Mouse (Mus musculus) right cerebral cortex, postnatal 4 days (tissue): ENCODE data around the gene Atg4a-ps.

ENCODE experiments used
- DNase-seq: peaks from one replicate; pipeline ENCODE4 v3.0.0-alpha.2; 2022

Gene Atg4a-ps

DNA sequence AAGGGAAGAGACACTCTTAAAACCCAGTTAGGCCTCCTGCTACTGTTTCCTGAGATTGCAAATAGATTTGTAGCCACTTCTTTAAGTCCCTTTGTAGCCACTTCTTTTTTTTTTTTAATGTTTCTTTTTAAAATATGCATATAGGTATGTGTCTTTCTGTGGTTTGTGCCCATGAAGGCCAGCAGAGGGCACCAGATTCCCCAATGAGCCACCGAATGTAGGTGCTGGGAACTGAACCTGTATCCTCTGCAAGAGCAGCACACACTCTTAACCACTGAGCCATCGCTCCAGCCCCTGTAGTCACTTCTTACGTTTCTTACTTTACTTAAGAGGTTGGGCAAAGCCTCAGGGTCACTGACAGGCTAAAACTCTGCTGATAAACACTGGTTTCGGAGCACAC is 19.4 kb downstream of the Atg4a-ps start:
- DNase-seq, result no peak

DNA sequence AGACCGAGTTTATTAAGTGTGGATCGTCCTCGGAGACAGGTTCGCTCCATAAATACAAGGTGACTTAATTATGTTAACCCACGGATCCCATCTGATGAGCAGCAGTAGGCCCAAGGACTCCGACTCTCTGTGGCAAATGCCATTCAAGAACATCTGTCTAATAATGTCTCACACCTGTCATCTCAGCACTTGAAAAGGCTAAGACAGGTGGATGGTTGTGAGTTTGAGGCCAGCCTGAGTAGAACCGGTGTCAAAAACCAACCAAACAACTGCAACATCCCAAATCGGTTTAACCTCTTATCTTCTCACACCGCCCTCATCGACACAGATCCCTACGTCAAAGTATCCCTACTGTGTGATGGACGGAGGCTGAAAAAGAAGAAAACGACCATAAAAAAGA is 20.7 kb downstream of the Atg4a-ps start:
- no peak for DNase-seq

DNA sequence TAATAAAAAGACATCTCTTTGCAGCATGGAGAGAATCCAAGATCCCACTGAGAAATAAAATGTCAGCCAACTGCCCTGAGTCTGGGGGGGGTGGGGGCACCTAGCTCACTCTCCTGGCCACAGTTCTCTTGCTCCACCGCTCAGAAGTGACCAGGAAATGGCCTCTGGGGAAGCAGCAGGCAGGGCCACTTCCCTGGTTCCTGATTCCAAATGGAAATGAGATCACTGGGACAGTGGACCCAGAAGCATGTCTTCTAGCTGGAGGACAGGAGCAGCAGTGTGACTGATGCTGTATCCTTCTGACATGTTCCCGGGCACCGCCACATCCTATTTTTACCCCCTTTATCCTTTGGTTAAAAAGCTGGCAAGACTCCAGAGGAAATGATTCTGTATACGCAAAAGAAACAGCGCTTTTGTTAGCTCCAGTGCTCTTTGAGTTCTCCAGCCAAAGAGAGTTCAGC is 21.2 kb downstream of the Atg4a-ps start:
- no peak for DNase-seq

DNA sequence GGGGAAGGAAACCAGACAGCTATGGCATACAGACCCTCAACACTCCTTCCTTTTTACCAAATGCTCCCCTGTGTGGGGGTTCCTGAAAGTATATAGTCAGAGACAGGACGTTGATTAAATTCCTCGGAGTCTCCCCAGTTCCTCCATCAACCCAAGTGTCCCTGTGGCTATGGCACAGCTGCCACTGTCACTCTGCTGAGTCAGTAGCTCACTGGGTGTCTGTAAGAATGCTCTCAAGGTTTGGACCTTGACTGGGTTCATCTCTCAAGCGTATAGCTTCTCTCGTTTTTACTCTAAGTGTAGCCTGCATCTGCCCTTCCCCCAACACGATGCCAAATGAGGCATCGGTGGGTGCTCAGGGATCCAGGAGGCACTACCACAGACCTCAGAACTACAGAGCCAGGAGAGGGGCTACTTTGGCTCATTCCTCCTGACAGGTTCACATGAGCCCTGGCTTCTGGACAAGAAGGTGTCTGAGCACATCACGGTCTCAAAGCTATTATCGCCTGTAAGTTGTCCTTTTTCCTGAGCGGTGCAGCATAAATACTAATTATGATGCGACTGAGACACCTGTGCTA is 21.9 kb downstream of the Atg4a-ps start:
- DNase-seq, result no peak

DNA sequence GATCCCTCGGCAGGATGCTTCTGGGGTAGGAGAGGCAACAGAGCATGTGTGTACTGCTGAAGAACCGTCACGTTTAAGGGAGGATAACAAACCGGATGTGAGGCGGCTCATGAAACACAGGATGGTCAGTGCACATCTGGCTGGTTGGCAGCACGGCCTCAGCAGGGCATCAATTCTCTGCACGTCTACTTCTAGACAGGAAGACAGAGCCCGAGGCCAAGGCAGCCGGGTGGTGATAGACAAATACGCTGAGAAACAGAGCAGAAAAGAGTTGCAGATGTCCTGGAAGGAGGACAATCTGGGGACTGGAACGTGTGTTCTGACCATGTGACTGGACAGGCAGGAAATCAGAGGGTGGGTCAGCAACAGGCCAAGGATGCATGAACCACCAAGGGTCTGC is 25.8 kb downstream of the Atg4a-ps start:
- no peak for DNase-seq

DNA sequence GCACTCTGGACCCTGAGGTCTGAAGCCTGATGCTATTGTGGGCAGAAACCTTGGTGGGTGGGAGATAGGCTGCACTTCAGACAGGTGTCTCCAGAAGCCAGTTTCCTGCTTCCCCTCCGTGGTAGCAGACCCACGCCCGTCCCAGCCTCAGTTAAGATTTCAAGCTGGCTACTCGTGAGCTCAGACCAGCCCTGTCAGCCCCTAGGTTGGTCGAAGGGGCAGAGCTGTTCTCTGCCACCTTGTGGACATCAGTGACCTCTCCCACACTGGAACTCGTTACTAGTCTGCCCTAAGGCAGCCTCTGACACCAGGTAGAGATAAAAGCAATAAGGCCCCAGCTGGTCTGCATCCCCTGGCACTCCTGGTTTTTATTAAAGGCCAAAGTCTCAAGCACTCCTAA is 28.9 kb downstream of the Atg4a-ps start:
- no peak for DNase-seq

DNA sequence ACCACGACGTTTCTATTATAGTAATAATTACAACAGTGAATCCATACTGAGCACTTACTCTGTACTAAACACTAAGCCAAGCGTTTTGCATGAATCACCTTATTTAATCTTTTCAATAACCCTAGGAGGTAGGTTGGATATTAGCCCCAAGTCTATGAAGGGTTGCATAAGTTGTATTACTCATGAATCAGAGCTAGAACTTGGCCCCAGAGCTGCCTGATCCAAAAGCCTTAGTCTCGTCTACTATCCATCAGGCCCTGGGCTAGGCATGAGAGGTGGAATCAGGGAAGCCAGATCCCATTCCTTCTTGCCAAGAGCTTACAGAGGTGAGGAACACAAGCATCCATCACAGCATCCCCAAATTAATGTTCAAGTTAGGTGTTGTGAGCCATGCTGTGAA is 30.2 kb downstream of the Atg4a-ps start:
- DNase-seq, result no peak

DNA sequence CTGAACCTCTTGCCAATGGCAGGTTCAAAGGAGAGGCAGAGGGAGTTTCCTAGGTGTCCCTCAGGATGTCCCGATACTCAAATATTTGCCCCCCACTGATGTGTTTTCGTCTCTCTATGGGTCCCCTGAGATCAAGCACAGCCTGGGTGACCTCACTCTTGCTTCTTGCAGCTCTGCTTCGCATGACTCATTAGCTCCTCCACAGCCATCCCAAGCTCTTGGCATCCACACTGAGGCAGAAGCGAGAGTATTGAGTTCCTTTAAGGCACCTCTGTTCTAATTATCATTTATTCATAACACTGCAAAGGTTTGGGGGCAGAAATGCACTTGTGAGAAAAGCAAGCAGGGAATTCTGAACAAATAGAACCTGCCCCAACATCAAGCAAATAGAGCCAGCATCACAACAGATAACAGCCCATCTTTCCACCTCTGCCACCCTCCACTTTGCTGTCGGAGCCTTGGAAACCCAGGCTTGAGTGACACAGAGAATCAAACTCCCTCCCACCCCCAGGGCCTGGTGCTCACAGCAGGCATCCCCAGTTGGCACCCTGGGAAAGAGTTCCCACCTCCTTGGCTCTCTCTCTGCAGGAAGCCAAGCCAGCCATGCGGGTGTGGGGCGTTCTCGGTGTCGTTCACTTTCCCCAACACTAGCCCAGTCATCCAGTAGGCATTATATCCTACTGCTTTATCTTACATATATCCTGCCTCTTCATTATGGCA is 33.1 kb downstream of the Atg4a-ps start:
- DNase-seq, result no peak

DNA sequence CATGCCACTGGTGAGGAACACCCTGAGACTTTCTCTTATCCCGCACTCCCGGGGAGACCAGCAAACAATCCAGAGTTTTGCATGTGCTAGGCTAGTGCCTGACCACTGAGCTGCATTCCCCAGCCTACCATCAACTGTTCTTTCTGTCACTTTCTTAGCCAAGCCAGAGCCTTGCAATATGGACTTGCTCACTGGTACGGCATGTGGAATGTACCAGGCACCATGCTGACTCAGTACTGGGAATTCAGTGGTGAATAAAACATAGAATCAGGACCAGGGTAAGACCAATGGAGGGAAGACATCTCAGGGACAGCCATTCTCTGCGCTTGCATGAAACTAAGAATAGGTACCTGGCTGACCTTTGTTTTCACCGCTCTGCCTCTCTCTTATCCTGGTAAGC is 35.6 kb downstream of the Atg4a-ps start:
- DNase-seq, result no peak

DNA sequence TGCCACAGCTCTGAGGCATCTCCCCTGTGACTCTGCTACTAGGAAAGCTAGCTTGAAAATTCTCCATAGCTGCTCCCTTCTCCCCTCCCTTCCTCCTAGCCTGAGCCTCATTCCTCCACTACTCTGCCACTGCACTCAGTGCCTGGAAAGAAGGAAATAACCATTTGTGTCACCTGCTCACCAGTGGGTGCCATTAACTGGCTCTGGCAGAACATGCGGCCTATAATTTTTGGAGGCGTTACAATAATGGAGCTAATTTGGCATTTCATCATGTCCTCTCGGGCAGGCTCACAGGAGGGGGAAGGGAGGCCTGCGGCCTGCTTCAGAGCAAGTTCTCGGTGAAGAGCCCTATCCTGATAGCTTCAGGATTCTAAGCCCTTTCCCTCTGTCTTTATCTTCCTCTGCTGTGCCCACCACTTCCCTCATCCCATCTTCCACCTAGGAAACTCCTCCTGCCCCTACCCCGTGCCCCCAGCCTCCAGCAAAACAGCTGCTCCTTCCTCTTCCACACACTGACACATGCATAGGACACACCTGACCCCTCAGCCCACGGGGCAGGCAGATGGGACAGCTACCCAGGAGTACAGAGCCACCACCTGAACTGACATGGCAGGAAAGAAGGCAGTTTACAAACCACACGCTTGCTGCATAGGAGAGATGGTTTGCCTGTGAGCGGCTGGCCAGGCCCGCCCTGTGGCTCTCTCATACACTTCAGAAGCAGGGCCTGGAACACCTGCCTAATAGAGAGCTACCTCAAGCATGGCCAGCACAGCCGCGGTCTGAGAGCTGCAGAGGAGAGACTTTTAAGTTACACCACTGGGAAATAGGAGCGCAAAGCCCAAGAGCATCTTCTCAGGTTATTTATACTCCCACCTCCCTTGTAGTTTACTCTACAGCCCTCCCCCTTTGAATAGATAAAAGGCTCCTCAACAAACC is 38.9 kb downstream of the Atg4a-ps start:
- no peak for DNase-seq

DNA sequence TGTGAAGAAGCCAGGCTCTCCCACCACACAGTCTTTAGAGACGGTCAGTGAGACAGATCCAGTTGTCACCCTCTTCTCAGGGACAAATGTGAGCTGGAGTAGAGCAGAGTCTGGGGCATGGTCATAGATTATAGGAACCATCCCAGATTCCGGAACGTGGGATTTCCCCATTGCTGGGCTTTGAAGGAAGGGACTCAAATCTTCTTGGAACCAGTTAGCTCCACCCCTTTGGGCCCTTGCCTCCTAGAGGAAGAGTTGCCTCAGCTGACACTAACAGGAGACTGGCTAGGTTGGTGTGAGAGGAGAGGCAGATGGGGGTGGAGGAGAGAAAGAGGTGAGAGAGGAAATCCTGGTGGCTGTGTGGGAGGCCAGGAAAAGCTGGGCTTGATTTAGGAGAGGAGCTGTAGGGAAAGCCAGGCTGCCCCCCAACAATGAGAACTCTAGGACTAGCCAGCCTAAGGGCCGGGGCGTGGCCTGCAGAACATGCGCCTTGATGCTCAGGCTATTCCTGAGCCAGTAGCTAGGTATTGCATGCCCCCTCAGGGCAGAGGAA is 39.7 kb downstream of the Atg4a-ps start:
- no peak for DNase-seq

DNA sequence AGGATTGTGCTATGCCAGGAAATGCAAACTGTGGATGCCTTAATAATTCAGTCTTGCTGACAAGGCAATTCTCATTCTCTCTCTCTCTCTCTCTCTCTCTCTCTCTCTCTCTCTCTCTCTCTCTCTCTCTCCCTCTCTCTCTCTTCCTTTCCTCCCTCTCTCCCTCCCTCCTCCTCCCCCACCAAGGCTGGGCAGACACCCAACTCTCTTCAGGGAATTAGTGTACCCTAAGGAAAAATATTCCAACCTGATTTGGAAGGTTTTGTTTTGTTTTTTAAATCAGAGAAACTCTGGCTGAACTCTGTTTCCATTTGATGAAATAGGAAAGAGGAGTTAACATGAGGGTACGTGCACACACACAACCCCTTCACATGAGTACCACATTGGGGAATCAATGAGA is 44.3 kb downstream of the Atg4a-ps start:
- DNase-seq, result peak; percentile 18

DNA sequence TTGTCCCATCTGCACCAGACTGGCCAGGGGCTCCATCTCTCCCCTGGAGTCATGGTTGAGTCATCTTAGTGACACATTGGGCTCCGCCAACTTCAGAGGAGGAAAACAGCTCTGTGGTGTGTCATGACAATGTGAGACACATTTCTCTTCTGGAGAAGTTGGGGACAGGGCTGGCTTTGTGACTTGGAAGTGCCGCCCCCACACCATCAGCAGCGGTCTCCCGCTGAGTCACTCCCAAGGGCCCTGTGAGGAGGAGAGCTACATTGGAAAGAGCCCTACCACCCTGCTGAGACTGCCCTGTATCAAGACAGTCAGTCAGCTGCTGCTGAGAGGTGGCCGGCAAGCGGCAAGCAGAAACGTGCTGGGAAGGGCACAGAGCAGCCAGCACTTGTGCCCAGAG is 44.9 kb downstream of the Atg4a-ps start:
- no peak for DNase-seq

DNA sequence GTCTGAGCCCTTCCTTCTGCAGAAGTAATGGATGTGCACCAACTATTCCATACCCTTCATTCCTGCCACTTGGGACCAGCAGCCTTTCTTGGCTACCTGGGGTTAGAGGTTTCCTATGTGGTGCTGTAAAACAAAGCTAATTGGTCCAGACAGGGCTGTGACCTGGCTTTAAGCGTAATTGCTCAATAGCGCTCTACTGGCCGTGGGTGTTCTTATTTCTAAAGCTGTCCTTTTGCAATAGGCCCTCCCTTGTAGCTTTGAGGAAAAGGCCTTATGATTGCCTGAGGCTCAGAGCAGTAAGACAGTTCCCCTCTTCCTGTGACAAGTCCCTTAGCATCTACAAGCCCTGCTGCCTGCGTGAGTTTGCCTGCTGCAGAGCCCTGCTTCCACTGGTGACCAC is 48.3 kb downstream of the Atg4a-ps start:
- DNase-seq, result no peak

DNA sequence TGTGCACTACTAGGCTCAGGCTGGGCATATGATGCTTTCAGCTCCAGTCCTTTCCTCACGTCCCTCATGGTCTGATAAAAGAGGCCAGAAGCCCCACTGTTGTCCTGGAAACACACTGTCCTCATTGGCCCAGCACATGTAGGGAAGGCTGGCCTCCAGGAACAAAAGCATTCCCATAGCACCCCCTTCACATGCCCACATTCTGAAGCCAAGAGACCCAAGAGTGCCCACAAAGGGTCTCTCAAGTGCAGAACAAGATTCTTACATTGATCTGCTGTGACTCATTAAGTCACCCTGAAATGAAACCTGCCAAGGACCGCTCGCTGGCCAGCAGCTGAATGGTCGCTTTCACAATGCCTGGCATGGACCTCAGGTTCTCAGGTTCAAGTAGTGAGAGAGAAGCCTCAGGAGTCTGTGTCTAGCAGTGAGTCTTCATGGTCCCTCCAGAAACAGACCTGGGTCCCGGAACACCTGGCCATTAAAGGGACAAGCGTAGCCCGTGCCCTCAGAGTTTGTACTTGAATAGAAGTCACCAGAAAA is 50.5 kb downstream of the Atg4a-ps start:
- no peak for DNase-seq
